Mouse (Mus musculus) G1E (cell line): ENCODE measurements around the gene Mtcl1. TPM values are rescaled to one million over a fixed set of nuclear protein-coding genes. Genes with fewer than 3 reads are reported as not detected.

Experiments
- ATAC-seq: 2 replicates; pipeline ENCODE4 v1.8.0; 2016; ENCODE audit warnings: mild to moderate bottlenecking; ENCODE audit not compliant: insufficient number of reproducible peaks, poor library complexity, low FRiP score, severe bottlenecking; ENCODE audit errors: extremely low read depth
- DNase-seq: peaks from one replicate; pipeline ENCODE4 v3.0.0; 2012; ENCODE audit warnings: low spot score
- H3K27me3 ChIP-seq: 2 replicates; pipeline ENCODE4 v1.6.1; 2012; ENCODE audit warnings: mild to moderate bottlenecking, low read length, inconsistent platforms; ENCODE audit not compliant: insufficient read depth
- H3K36me3 ChIP-seq: replicated peaks from 2 replicates; pipeline ENCODE3; 2012; ENCODE audit warnings: mild to moderate bottlenecking, inconsistent platforms
- H3K4me1 ChIP-seq: 2 replicates; pipeline ENCODE4 v1.6.1; 2012; ENCODE audit warnings: low read depth, low read length, inconsistent platforms, mixed read lengths; ENCODE audit not compliant: insufficient read depth
- H3K4me3 ChIP-seq: 2 replicates; pipeline ENCODE4 v1.5.1; 2012; ENCODE audit warnings: low read depth, mild to moderate bottlenecking, inconsistent platforms, low read length, moderate library complexity, mixed read lengths
- H3K9me3 ChIP-seq: replicated peaks from 2 replicates; pipeline ENCODE4 v1.6.1; 2012; ENCODE audit warnings: inconsistent platforms
- CTCF ChIP-seq: IDR thresholded peaks from 2 replicates; pipeline ENCODE4 v1.5.1; 2012; ENCODE audit warnings: low read depth, low read length, inconsistent platforms, mixed read lengths
- GATA1 ChIP-seq: IDR thresholded peaks from 2 replicates; pipeline ENCODE4 v1.6.1; 2012; ENCODE audit warnings: borderline replicate concordance, low read length, inconsistent platforms, mixed read lengths
- GATA2 ChIP-seq: IDR thresholded peaks from 2 replicates; pipeline ENCODE4 v1.6.1; 2012; ENCODE audit warnings: low read depth, low read length, inconsistent platforms, borderline replicate concordance
- POLR2AphosphoS5 ChIP-seq: IDR thresholded peaks from 2 replicates; pipeline ENCODE4 v1.6.1; 2012; ENCODE audit warnings: low read depth, low read length, inconsistent platforms; ENCODE audit not compliant: insufficient replicate concordance
- TAL1 ChIP-seq: conservative IDR thresholded peaks from 2 replicates; pipeline ENCODE4 v1.6.1; 2012; ENCODE audit warnings: low read depth, low read length, inconsistent platforms, mixed read lengths
- polyA plus RNA-seq: library from polyadenylated mRNA; stranded (reverse); fragments of >175 nt; gene quantifications from 2 replicates; pipeline ENCODE4 v1.2.3, GENCODE M21; 2012
- total RNA-seq, 2 experiments: library from RNA; stranded (forward) in 1 of 2; stranded (reverse) in 1 of 2; fragments of 200-1000 nt in 1 of 2; fragments of >200 nt in 1 of 2; fragmentation: Nextera tagmentation in 1 of 2; gene quantifications; 2 replicates each; pipeline ENCODE4 v1.2.3; 2014 to 2017

The Mtcl1 gene
- total and polyA plus RNA-seq, 3 experiments: 0.11 TPM; not detected in 2

GRCm38 (mm10) chr17:66414331-66414730 is 35.2 kb downstream of the Mtcl1 start:
- Histone ChIP-seq H3K4me3 (no peak overlapping the region), H3K36me3 (no peaks in the 10 kb centered on the region), H3K4me1 (no peaks in the 10 kb centered on the region), H3K27me3 (no peaks in the 10 kb centered on the region), H3K9me3 (peaks cover 69% of the 10 kb centered on the region)
- DNase-seq: no peak
- ATAC-seq: no peak
- TF ChIP-seq POLR2AphosphoS5 (no peak), CTCF (no peak), TAL1 (no peak), GATA1 (no peak), GATA2 (no peak)

GRCm38 (mm10) chr17:66412155-66412970 is 37.2 kb downstream of the Mtcl1 start:
- no peak for DNase-seq
- Histone ChIP-seq H3K9me3 (peaks cover 67% of the 10 kb centered on the region), H3K4me3 (no peak overlapping the region), H3K27me3 (no peaks in the 10 kb centered on the region), H3K4me1 (no peaks in the 10 kb centered on the region), H3K36me3 (no peaks in the 10 kb centered on the region)
- ATAC-seq: no peak
- TF ChIP-seq GATA2: no peak
- TF ChIP-seq CTCF: no peak

- TF ChIP-seq GATA2 (no peak), POLR2AphosphoS5 (no peak), GATA1 (no peak), CTCF (no peak), TAL1 (no peak)
- peaks cover 65% of the 10 kb centered on the region for H3K9me3 ChIP-seq
- ATAC-seq (no peak), DNase-seq (no peak)
- no peaks in the 10 kb centered on the region for H3K4me1 ChIP-seq
- H3K27me3 ChIP-seq: no peaks in the 10 kb centered on the region
- H3K36me3 ChIP-seq: no peaks in the 10 kb centered on the region
- H3K4me3 ChIP-seq: no peak overlapping the region
Observed at GRCm38 (mm10) chr17:66410884-66411426, 38.6 kb downstream of the Mtcl1 start.

DNA sequence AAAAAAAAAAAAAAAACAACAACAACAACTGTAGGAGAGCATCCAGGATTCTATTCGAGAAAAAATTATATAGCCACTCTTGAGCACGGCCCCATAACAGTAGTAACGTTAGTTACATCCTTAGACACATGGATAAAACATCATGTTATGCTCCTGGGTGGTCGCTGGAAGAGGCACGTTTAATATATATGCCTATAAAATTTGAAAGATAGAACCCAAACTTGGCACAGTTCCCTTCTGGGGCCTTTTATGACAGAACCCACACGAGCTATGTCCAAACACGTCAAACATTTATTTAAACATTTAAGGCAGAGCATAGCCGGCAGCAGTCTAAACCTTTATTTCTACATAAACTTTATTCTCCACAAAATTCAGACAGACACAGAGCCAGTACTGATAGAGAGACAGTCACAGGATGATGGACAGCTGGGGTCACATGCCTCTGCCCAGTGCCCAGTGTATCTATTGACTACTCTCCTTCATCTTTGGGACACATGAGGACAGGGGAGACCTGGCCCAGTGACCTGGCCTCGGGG is 40.4 kb downstream of the Mtcl1 start:
- Histone ChIP-seq H3K9me3 (peaks cover 77% of the 10 kb centered on the region), H3K4me1 (no peaks in the 10 kb centered on the region), H3K4me3 (no peak overlapping the region), H3K27me3 (no peaks in the 10 kb centered on the region), H3K36me3 (no peaks in the 10 kb centered on the region)
- no peak for ATAC-seq
- no peak for DNase-seq
- TF ChIP-seq GATA1: no peak
- TF ChIP-seq TAL1: no peak
- TF ChIP-seq GATA2: no peak
- no peak for TF ChIP-seq CTCF
- no peak for TF ChIP-seq POLR2AphosphoS5

DNA sequence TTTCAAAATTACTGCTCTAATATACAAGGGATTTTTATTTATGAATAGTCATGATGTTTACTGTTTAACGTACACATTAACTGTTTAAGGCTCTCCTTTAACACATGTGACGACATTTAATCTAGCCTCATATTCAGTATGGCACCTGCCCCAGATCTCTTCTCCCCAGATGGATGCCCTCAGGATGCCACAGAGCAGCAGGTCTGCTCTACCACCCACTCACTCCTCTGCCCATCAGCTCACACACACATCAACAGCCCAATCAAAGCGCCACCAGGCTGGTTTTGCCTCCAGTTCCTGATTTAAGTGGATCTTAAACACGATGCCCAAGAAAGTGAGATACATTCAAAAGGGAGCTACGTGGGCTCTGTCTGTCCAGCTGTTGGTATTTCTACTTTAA is 41.1 kb downstream of the Mtcl1 start:
- H3K27me3 ChIP-seq: no peaks in the 10 kb centered on the region
- ATAC-seq: no peak
- H3K4me1 ChIP-seq: no peaks in the 10 kb centered on the region
- TF ChIP-seq TAL1: no peak
- no peak for TF ChIP-seq CTCF
- no peak overlapping the region for H3K4me3 ChIP-seq
- DNase-seq: no peak
- peaks cover 73% of the 10 kb centered on the region for H3K9me3 ChIP-seq
- H3K36me3 ChIP-seq: no peaks in the 10 kb centered on the region

GRCm38 (mm10) chr17:66407833-66408232 is 41.7 kb downstream of the Mtcl1 start:
- Histone ChIP-seq H3K36me3 (no peaks in the 10 kb centered on the region), H3K27me3 (no peaks in the 10 kb centered on the region), H3K4me1 (no peaks in the 10 kb centered on the region), H3K9me3 (peaks cover 72% of the 10 kb centered on the region), H3K4me3 (no peak overlapping the region)
- TF ChIP-seq GATA1: no peak
- no peak for TF ChIP-seq GATA2
- TF ChIP-seq POLR2AphosphoS5: no peak
- no peak for TF ChIP-seq TAL1
- TF ChIP-seq CTCF: no peak
- DNase-seq: no peak
- ATAC-seq: no peak
